Mouse (Mus musculus) G1E (cell line): ENCODE results near the gene Prdm16.

Experiments used
- CTCF ChIP-seq: IDR thresholded peaks from 2 replicates; pipeline ENCODE4 v1.5.1; 2012; ENCODE audit warnings: low read depth, low read length, inconsistent platforms, mixed read lengths
- GATA1 ChIP-seq: IDR thresholded peaks from 2 replicates; pipeline ENCODE4 v1.6.1; 2012; ENCODE audit warnings: borderline replicate concordance, low read length, inconsistent platforms, mixed read lengths
- POLR2AphosphoS5 ChIP-seq: IDR thresholded peaks from 2 replicates; pipeline ENCODE4 v1.6.1; 2012; ENCODE audit warnings: low read depth, low read length, inconsistent platforms; ENCODE audit not compliant: insufficient replicate concordance
- TAL1 ChIP-seq: conservative IDR thresholded peaks from 2 replicates; pipeline ENCODE4 v1.6.1; 2012; ENCODE audit warnings: low read depth, low read length, inconsistent platforms, mixed read lengths

DNA sequence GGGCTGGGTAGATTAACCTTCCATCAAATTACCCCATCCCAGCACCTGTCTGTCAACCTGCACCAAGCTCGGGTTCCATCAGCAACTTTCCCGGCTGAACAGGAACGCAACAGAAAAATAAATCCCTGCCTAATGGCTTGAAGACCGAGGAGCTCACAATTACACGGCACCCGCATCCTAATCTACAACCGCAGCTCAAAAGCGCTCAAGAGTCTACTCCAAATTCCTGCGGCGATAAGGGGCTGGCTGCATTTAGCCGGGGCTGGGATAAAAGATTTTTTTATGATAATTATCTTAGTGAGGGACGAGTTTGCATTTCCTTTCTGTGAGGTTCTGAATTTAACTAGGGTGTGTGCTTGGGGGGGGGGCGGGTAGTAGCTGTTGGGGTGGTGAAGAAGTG is 284.4 kb downstream of the Prdm16 start:
- TF ChIP-seq TAL1: no peak
- TF ChIP-seq CTCF: no peak
- no peak for TF ChIP-seq GATA1
- no peak for TF ChIP-seq POLR2AphosphoS5
